ENCODE assay signal across 11 mouse cellular contexts in the genomic region with DNA sequence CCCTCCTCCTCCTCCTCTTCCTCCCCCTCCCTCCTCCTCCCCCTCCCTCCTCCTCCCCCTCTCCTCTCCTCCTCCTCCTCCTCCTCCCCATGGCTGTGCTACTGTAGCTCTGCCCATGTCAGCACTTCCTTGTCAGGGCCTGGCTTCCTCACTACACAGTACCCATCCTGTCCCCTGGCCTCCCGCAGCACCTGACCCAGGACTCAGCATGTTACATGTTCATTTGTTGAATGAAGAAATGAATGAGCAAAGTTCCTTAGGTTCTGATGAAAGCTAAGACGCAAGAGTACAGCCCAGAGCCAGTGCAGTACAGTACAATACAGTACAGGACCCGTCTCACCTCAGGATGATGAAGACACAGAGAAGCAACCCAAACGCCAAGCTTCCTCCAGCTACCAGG. TPM values are rescaled to one million over a fixed set of nuclear protein-coding genes. Genes with fewer than 3 reads are reported as not detected.
"Had no signal": no experiment of that assay in that cellular context is flagged by ENCODE, and none has a peak within 500 bp of the region (broad histone marks: within the 10 kb centered on the region; RNA-seq: fewer than 3 reads in every experiment).

No protein-coding gene starts in this region.

- H3K9ac ChIP-seq: lung, embryonic 15.5 days; midbrain, embryonic 13.5 days; neural tube, embryonic 12.5 days had no signal

- H3K4me2 ChIP-seq: lung, embryonic 15.5 days; midbrain, embryonic 13.5 days; neural tube, embryonic 12.5 days had no signal

- ATAC-seq: midbrain, embryonic 13.5 days had no signal

- DNase-seq: kidney, adult 18-20 months; kidney, postnatal 14 days; liver; retina, postnatal 1 day; thymus, adult 18-20 months; thymus, postnatal 36 days had no signal

- H3K36me3 ChIP-seq: lung, embryonic 15.5 days; midbrain, embryonic 13.5 days; neural tube, embryonic 12.5 days had no signal

- H3K4me3 ChIP-seq: left cerebral cortex, adult 2 months; lung, embryonic 15.5 days; midbrain, embryonic 13.5 days; myocyte; neural tube, embryonic 12.5 days had no signal

- H3K27ac ChIP-seq: left cerebral cortex, adult 2 months; lung, embryonic 15.5 days; midbrain, embryonic 13.5 days; neural tube, embryonic 12.5 days had no signal

- H3K9me3 ChIP-seq: lung, embryonic 15.5 days had no signal

- H3K4me1 ChIP-seq: neural tube, embryonic 12.5 days had no signal

- H3K27me3 ChIP-seq: lung, embryonic 15.5 days; neural tube, embryonic 12.5 days had no signal

RNA-seq across cellular contexts. Expression of a gene that starts 45.3 kb away (rescaled TPM):
- polyA plus RNA-seq: myocyte had no signal
